Mouse (Mus musculus) ES-Bruce4 (cell line): ENCODE data around the gene Fmn2.

ENCODE experiments used
- CTCF ChIP-seq: IDR thresholded peaks from one replicate; pipeline ENCODE4 v1.8.1; 2011; ENCODE audit warnings: low read depth, low read length
- EP300 ChIP-seq: IDR thresholded peaks from 2 replicates; pipeline ENCODE4 v1.6.1; 2011; ENCODE audit warnings: low read depth, low read length; ENCODE audit not compliant: insufficient read depth
- POLR2A ChIP-seq: IDR thresholded peaks from one replicate; pipeline ENCODE4 v1.8.1; 2011; ENCODE audit warnings: low read length; ENCODE audit not compliant: insufficient read depth

DNA sequence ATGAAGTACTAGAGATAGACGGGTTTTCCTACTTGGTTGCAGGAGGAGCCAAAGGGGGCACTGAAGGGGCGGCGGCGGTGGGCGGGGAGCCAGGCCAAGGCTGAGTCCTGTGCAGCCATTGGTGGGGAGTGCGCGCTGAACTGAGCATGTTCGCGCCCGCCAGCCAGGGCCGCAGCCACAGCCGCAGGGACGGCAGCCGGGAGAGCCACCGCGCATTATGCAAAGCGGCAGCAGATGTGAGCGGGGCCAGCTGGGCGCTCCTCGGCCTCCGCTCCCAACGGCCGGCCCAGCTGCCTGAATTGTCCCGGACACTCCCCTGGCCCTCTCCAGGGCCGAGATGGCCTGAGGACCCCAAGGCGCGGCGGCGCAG, at the start of gene Fmn2:
- TF ChIP-seq POLR2A (peak; percentile 56), EP300 (0 out of 2 replicates have a peak, but pooled peaks have one; percentile 14), CTCF (no peak)
